Comparison of ENCODE assay signal across 14 mouse cellular contexts in the genomic region with DNA sequence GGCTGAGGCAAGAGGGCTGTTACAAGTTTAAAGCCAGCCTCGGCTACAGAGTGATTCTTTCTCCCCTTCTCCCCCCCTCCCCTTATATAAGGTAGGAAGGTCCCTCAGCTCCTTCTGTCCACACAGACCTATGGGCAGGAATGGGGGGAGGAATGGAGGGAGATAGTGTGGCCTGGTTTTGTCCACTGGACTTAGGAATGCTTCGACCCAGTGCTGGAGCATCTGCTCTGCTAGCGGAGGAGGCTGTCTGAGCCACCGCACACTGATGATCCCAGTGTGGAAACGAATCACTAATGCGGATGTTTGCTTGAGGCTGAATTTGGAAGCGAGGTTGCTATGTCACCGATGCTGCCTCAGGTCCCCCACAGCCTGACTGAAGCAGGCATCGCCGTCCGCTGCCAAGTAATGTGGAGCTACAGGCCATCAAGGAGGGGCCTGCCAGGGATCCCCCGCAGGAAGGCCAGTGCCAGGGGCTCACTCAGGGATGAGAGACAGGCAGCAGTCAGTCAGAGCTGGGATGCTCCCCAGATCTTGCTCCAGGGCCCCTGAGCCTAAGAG.
DNase-seq lines count a peak whose midpoint lies in the region; ATAC-seq and TF ChIP-seq lines count a peak whose summit lies in the region.
"Had no signal": no experiment of that assay in that cellular context is flagged by ENCODE, and none has a peak within 500 bp of the region (broad histone marks: within the 10 kb centered on the region; RNA-seq: fewer than 3 reads in every experiment).

No protein-coding gene starts in this region.

- no peak for TF ChIP-seq CTCF in hindbrain, postnatal 0 days (IDR thresholded peaks at IDR 0.05; ENCODE audit: low read depth)

- H3K27ac ChIP-seq in forebrain, embryonic 13.5 days: peak overlapping the region; percentile 63; the same call in 1 of the 2 replicates
- no peak overlapping the region for H3K27ac ChIP-seq in hindbrain, postnatal 0 days
- no peak overlapping the region for H3K27ac ChIP-seq in kidney, embryonic 15.5 days
- H3K27ac ChIP-seq: gastrocnemius, adult 2 months; liver, embryonic 14.5 days had no signal

- no peaks in the 10 kb centered on the region for H3K9me3 ChIP-seq in forebrain, embryonic 13.5 days (replicated peaks)
- H3K9me3 ChIP-seq in hindbrain, postnatal 0 days (ENCODE audit: low read length): no peaks in the 10 kb centered on the region
- no peaks in the 10 kb centered on the region for H3K9me3 ChIP-seq in kidney, embryonic 15.5 days (replicated peaks)

- H3K4me2 ChIP-seq in forebrain, embryonic 13.5 days: no peak overlapping the region
- H3K4me2 ChIP-seq in hindbrain, postnatal 0 days (ENCODE audit: low read depth, low read length): no peak overlapping the region
- no peak overlapping the region for H3K4me2 ChIP-seq in kidney, embryonic 15.5 days

- intact Hi-C loops in left cerebral cortex, postnatal 4 days (cut with DNase I): no loop called here
- intact Hi-C loops in left cerebral cortex, postnatal 14 days (cut with DNase I): no loop called here

- H3K4me1 ChIP-seq in forebrain, embryonic 13.5 days: peaks cover 46% of the 10 kb centered on the region
- H3K4me1 ChIP-seq in hindbrain, postnatal 0 days (ENCODE audit: insufficient read depth, low read length): peaks cover 7% of the 10 kb centered on the region; the same call in 1 of the 2 replicates
- peaks cover 7% of the 10 kb centered on the region; the same call in 1 of the 2 replicates for H3K4me1 ChIP-seq in kidney, embryonic 15.5 days

- no peak overlapping the region for H3K4me3 ChIP-seq in forebrain, embryonic 13.5 days
- H3K4me3 ChIP-seq in hindbrain, postnatal 0 days (ENCODE audit: low read length): no peak overlapping the region
- no peak overlapping the region for H3K4me3 ChIP-seq in kidney, embryonic 15.5 days (replicated peaks)
- H3K4me3 ChIP-seq: gastrocnemius, adult 2 months had no signal

- 45% methylated on average over 12 of the region's 12 CpGs for WGBS in forebrain, embryonic 13.5 days
- 25% methylated on average over 12 of the region's 12 CpGs for WGBS in hindbrain, postnatal 0 days
- WGBS in kidney, embryonic 15.5 days: 71% methylated on average over 12 of the region's 12 CpGs

- no peaks in the 10 kb centered on the region for H3K27me3 ChIP-seq in forebrain, embryonic 13.5 days
- H3K27me3 ChIP-seq in hindbrain, postnatal 0 days (ENCODE audit: insufficient read depth, low read length): no peaks in the 10 kb centered on the region
- H3K27me3 ChIP-seq in kidney, embryonic 15.5 days: 0 out of 2 replicates have a peak, but pooled peaks cover 3% of the 10 kb centered on the region

- no peaks in the 10 kb centered on the region for H3K36me3 ChIP-seq in forebrain, embryonic 13.5 days (ENCODE audit: poor library complexity, severe bottlenecking)
- no peaks in the 10 kb centered on the region for H3K36me3 ChIP-seq in hindbrain, postnatal 0 days (ENCODE audit: insufficient read depth, low read length)
- H3K36me3 ChIP-seq in kidney, embryonic 15.5 days: no peaks in the 10 kb centered on the region

- ATAC-seq in forebrain, embryonic 13.5 days: 0 out of 2 replicates have a peak, but pooled peaks have one; percentile 26
- peak; percentile 39; the same call in 1 of the 2 replicates for ATAC-seq in hindbrain, postnatal 0 days
- ATAC-seq in kidney, embryonic 15.5 days (replicated peaks; ENCODE audit: low FRiP score): no peak
- ATAC-seq in erythroblast, adult 5-6 weeks (replicated peaks; ENCODE audit: low FRiP score, poor library complexity, severe bottlenecking): no peak

- no peak overlapping the region for H3K9ac ChIP-seq in forebrain, embryonic 13.5 days
- no peak overlapping the region for H3K9ac ChIP-seq in hindbrain, postnatal 0 days (replicated peaks; ENCODE audit: low read length)
- no peak overlapping the region for H3K9ac ChIP-seq in kidney, embryonic 15.5 days
- H3K9ac ChIP-seq: liver, embryonic 14.5 days had no signal

- peak; percentile 44 for DNase-seq in left cerebral cortex, postnatal 4 days
- no peak for DNase-seq in left cerebral cortex, postnatal 14 days (ENCODE audit: low spot score in 2 of 2)
- peak; percentile 66 for DNase-seq in hindbrain, postnatal 0 days (ENCODE audit: low spot score)
- peak; percentile 46 for DNase-seq in retina, embryonic 14.5 days (ENCODE audit: low spot score)
- DNase-seq: gastrocnemius, adult 2 months; heart, postnatal 4 days; kidney, adult 9 months; lung, postnatal 4 days; right cerebral cortex, postnatal 25 days; thymus, adult 2 months had no signal

Comparison
In these comparisons a context has a peak if more than half of its experiments do, and no peak if none do; other contexts are left out.
1. DNase-seq: peak in left cerebral cortex, postnatal 4 days (single experiment), hindbrain, postnatal 0 days (single experiment) and retina, embryonic 14.5 days (single experiment); none in left cerebral cortex, postnatal 14 days (0 of 2).
2. ATAC-seq: peak in forebrain, embryonic 13.5 days (single experiment) and hindbrain, postnatal 0 days (single experiment); none in kidney, embryonic 15.5 days (single experiment) and erythroblast, adult 5-6 weeks (single experiment).